Mouse (Mus musculus) liver, embryonic 16.5 days (tissue): ENCODE data around the gene Eml3. TPM values are rescaled to one million over a fixed set of nuclear protein-coding genes. Genes with fewer than 3 reads are reported as not detected.
"Not testable (repeated sequence)": the region's sequence is repeated elsewhere in the genome, so short reads cannot be mapped to it uniquely, and the experiment has no call there.

Experiments used
- ATAC-seq: fragments of 200-750 bp; cut with Nextera tagmentation; 2 replicates; pipeline ENCODE4 v1.8.0; 2017; ENCODE audit warnings: low read depth, mild to moderate bottlenecking, moderate number of reproducible peaks, moderate library complexity
- H3K27ac ChIP-seq: fragments of 300-500 bp; sonication (generic); 2 replicates; pipeline ENCODE4 v1.5.1; 2014; ENCODE audit warnings: mild to moderate bottlenecking, low read length
- H3K27me3 ChIP-seq: fragments of 300-500 bp; sonication (generic); 2 replicates; pipeline ENCODE4 v1.6.1; 2014; ENCODE audit warnings: low read depth, low read length, mixed read lengths; ENCODE audit not compliant: control insufficient read depth, insufficient read depth
- H3K36me3 ChIP-seq: fragments of 300-500 bp; sonication (generic); 2 replicates; pipeline ENCODE4 v1.6.1; 2014; ENCODE audit warnings: mild to moderate bottlenecking; ENCODE audit not compliant: control insufficient read depth, insufficient read depth
- H3K4me1 ChIP-seq: fragments of 300-500 bp; sonication (generic); 2 replicates; pipeline ENCODE4 v1.6.1; 2014; ENCODE audit warnings: low read depth, low read length, mixed read lengths; ENCODE audit not compliant: control insufficient read depth
- H3K4me2 ChIP-seq: fragments of 300-500 bp; sonication (generic); 2 replicates; pipeline ENCODE4 v1.6.1; 2014; ENCODE audit warnings: low read depth, low read length, mixed read lengths
- H3K4me3 ChIP-seq: fragments of 300-500 bp; sonication (generic); 2 replicates; pipeline ENCODE4 v1.5.1; 2014; ENCODE audit warnings: low read depth, mild to moderate bottlenecking, low read length
- H3K9ac ChIP-seq: fragments of 300-500 bp; sonication (generic); 2 replicates; pipeline ENCODE4 v1.6.1; 2014; ENCODE audit warnings: low read depth, low read length
- H3K9me3 ChIP-seq: fragments of 300-500 bp; sonication (generic); replicated peaks from 2 replicates; pipeline ENCODE4 v1.6.1; 2016; ENCODE audit warnings: low read length; ENCODE audit not compliant: control insufficient read depth
- WGBS: fragments of 180-500 bp; shearing (Covaris S2); extraction: QIAGEN DNeasy Blood & Tissue Kit; methylation state at CpG from one replicate; pipeline ENCODE4 v1.1.7; 2014; ENCODE audit not compliant: insufficient replicate concordance; 5-methylcytosine and 5-hydroxymethylcytosine counted together
- polyA plus RNA-seq: library from polyadenylated mRNA; unstranded; fragments of >200 nt; fragmentation: Nextera tagmentation; extraction: Ambion mirVana; gene quantifications from 2 replicates; pipeline ENCODE4 v1.2.1, GENCODE M21; 2015

The Eml3 gene
- polyA plus RNA-seq, 1 experiment from 2014 or later, result 12.8 TPM

DNA sequence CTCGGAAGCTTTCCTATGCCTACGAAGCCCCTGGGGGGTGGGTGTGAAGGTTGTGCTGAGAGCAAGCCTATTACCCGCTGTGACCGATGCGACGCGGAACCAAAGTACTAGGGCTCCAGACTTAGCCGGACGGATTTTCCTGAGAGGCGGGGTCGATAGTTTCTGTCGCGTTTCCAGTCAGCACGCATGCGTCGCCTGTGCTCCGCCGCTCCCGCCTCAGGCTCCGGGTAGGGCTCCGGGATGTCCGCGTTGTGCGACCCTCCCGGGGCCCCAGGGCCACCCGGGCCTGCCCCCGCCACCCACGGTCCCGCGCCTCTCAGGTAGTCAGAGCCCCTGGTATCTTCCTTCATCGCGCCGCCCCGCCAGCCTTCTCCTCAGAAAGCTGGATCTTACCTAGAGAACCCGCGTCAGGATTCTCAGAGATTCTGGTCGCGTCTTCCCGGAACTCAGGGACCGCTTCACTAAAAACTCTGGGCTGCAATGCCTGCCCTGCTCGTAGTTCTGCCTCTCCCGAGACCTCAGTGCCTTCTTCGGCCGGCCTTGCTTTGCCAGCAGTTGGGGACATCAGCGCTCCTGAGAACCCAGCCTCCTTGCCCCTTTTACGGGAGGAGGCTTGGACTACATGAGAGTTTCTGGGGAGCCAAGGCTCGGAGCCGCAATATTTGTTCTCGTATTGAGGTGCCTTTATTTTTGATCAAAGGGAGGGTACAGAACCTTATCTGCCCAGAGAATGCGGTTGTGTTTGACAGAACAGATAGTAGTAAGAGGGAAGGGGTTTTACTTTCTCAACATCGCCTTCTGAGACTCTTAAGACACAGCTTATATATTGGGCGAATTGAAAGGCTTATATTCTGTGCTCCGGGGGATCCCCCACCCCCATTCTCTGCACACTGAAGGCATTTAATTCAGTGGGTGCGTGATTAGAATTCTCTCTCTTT, 36.3 kb upstream of the Eml3 start, which contains the start of gene Ints5:
Gene Ints5, plus strand, starts transcription at position 177 of the 938 bp plus-strand sequence.
- peak; percentile 50 for ATAC-seq
- Histone ChIP-seq H3K4me1 (peaks cover 30% of the 10 kb centered on the region), H3K36me3 (peaks cover 10% of the 10 kb centered on the region), H3K27ac (peak within 1 kb of the TSS; percentile 93), H3K9me3 (no peaks in the 10 kb centered on the region), H3K4me2 (peak within 1 kb of the TSS; percentile 73), H3K9ac (peak within 1 kb of the TSS; percentile 98), H3K27me3 (no peaks in the 10 kb centered on the region), H3K4me3 (peak within 1 kb of the TSS; percentile 83)
- under 1% methylated on average over 54 of the region's 54 CpGs for WGBS

GRCm38 (mm10) chr19:8895397-8895960, 33.9 kb upstream of the Eml3 start:
- H3K9ac ChIP-seq, result no peak overlapping the region

DNA sequence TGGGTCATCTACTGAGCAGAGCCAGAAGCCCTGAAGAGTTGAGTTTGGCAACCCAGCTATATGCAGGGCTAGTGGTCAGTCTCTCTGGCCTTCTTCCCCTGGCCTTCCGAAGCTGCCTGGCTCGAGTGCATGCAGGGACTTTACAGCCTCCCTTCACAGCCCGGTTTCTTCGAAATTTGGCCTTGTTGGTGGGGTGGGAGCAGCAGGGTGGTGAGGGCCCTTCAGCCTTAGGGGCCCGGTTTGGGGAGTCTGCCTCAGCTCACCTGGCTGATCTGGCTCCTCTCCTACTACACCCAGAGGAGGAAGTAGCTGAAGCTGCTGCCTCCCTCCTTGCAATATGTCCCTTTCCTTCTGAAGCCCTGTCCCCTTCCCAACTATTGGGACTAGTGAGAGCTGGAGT, 33.1 kb upstream of the Eml3 start:
- H3K9me3 ChIP-seq, H3K27ac ChIP-seq, H3K4me2 ChIP-seq, ATAC-seq, H3K27me3 ChIP-seq, H3K9ac ChIP-seq, H3K4me3 ChIP-seq: not testable (repeated sequence)
- Histone ChIP-seq H3K36me3 (peaks cover 10% of the 10 kb centered on the region), H3K4me1 (peaks cover 33% of the 10 kb centered on the region)
- 65% methylated on average over 5 of the region's 5 CpGs for whole genome bisulfite sequencing

More at GRCm38 (mm10) chr19:8895397-8895960, 33.9 kb upstream of the Eml3 start:
- Histone ChIP-seq H3K4me3 (no peak overlapping the region), H3K4me1 (peaks cover 33% of the 10 kb centered on the region), H3K4me2 (no peak overlapping the region), H3K36me3 (peaks cover 10% of the 10 kb centered on the region), H3K9me3 (no peaks in the 10 kb centered on the region), H3K27ac (no peak overlapping the region), H3K27me3 (no peaks in the 10 kb centered on the region)
- ATAC-seq, result no peak
- 86% methylated on average over 9 of the region's 9 CpGs for WGBS

DNA sequence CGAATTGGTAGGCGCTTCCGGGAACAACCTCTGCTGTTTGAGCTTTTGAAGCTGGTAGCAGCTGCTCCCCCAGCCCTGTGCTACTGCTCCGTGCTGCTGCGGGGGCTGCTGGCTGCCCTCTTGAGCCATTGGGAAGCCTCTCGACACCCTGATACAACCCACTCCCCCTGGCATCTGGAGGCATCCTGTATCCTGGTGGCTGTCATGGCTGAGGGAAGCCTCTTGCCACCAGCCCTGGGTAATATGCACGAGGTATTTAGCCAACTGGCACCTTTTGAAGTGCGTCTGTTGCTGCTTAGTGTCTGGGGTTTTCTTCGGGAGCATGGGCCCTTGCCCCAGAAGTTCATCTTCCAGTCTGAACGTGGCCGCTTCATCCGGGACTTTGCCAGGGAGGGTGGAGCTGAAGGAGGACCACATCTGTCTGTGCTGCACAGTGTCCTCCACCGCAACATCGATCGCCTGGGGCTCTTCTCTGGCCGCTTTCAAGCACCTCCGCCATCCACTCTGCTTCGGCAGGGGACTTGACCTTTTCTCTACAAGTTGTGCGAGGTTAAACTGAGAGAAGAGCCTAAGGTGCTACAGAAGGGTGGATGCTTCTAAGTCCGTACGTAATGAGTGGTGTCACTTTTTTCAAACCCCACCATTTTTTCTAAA, 32.0 kb upstream of the Eml3 start:
- ATAC-seq, result peak; percentile 24
- H3K36me3 ChIP-seq, result peaks cover 10% of the 10 kb centered on the region
- not testable (repeated sequence) for H3K27me3 ChIP-seq, H3K9me3 ChIP-seq
- WGBS, result 36% methylated on average over 21 of the region's 21 CpGs
- H3K4me1 ChIP-seq, result peaks cover 33% of the 10 kb centered on the region
- peak overlapping the region; percentile 87 for H3K4me2 ChIP-seq
- peak overlapping the region; percentile 90 for H3K27ac ChIP-seq
- peak overlapping the region; percentile 95 for H3K4me3 ChIP-seq
- H3K9ac ChIP-seq, result peak overlapping the region; percentile 66

- H3K9ac ChIP-seq, result peak within 1 kb of the TSS; percentile 98
- H3K4me2 ChIP-seq, result peak within 1 kb of the TSS; percentile 88
- H3K4me1 ChIP-seq, result peaks cover 33% of the 10 kb centered on the region
- peaks cover 15% of the 10 kb centered on the region for H3K36me3 ChIP-seq
- no peaks in the 10 kb centered on the region for H3K27me3 ChIP-seq
- H3K27ac ChIP-seq, result peak within 1 kb of the TSS; percentile 92
- under 1% methylated on average over 53 of the region's 53 CpGs for WGBS
- peak within 1 kb of the TSS; percentile 95 for H3K4me3 ChIP-seq
- no peaks in the 10 kb centered on the region for H3K9me3 ChIP-seq
- ATAC-seq, result peak; percentile 100
Observed at GRCm38 (mm10) chr19:8897865-8898495, 31.4 kb upstream of the Eml3 start, which contains the start of gene Ganab. Ganab (plus strand) TSS chr19:8898071.

- WGBS, result 2% methylated on average over 13 of the region's 13 CpGs
- Histone ChIP-seq H3K9ac (peak overlapping the region; percentile 98), H3K4me3 (peak overlapping the region; percentile 95), H3K36me3 (peaks cover 20% of the 10 kb centered on the region), H3K27ac (peak overlapping the region; percentile 92), H3K4me1 (peaks cover 31% of the 10 kb centered on the region), H3K4me2 (peak overlapping the region; percentile 88), H3K27me3 (no peaks in the 10 kb centered on the region), H3K9me3 (no peaks in the 10 kb centered on the region)
- no peak for ATAC-seq
Observed at GRCm38 (mm10) chr19:8898576-8898975, 30.8 kb upstream of the Eml3 start.

DNA sequence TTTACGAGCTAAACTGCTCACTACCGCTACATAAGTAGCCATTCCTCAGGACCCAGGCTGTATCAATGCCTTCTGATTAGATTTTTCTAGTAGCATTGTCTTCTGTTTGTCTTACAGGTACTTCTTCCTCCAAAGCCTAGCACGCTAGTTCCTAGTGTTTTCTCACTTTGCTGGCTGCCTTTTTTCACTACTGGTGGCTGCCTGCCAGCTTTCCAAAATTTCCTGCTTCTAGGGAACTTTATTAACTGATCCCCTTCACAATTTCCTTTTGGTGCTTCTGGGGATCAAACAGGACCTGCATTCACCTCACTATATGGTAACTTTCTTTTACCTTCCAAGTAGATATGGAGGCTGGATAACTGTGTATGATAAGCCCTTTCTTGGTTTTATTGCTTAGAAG, 30.3 kb upstream of the Eml3 start:
- peaks cover 26% of the 10 kb centered on the region for H3K4me1 ChIP-seq
- peak overlapping the region; percentile 95 for H3K4me3 ChIP-seq
- H3K9ac ChIP-seq, result peak overlapping the region; percentile 98
- H3K27ac ChIP-seq, result peak overlapping the region; percentile 66
- no peaks in the 10 kb centered on the region for H3K9me3 ChIP-seq
- no peak for ATAC-seq
- H3K4me2 ChIP-seq, result peak overlapping the region; percentile 88
- H3K36me3 ChIP-seq, result peaks cover 20% of the 10 kb centered on the region
- 32% methylated on average over 3 of the region's 3 CpGs for WGBS
- H3K27me3 ChIP-seq, result no peaks in the 10 kb centered on the region

GRCm38 (mm10) chr19:8903412-8903811, 25.9 kb upstream of the Eml3 start:
- H3K36me3 ChIP-seq, result peaks cover 43% of the 10 kb centered on the region
- H3K27ac ChIP-seq, result no peak overlapping the region
- H3K4me3 ChIP-seq, result no peak overlapping the region
- 83% methylated on average over 5 of the region's 5 CpGs for WGBS
- H3K27me3 ChIP-seq, result no peaks in the 10 kb centered on the region
- no peak for ATAC-seq
- no peak overlapping the region for H3K9ac ChIP-seq
- no peak overlapping the region for H3K4me2 ChIP-seq
- no peaks in the 10 kb centered on the region for H3K9me3 ChIP-seq
- H3K4me1 ChIP-seq, result peaks cover 9% of the 10 kb centered on the region
